ENCODE assay signal across 24 mouse cellular contexts in the genomic region with DNA sequence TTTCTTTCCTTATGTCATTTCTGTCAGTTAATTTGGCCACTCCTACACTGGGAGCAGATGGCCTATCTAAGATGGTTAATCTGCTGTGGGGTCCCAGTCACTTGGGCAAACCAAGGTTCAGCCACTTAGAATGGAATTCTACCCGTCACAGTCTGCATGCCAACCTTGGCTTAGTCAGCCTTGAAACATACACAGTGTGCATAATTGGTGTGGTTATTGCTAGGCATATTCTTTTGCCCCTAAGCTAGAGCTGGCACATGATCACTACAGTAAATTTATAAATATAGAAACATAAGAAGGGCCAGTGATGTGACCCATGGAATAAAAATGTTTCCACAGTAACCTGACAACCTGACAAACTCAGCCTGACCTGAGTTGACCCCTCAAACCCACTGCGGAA.
DNase-seq lines count a peak whose midpoint lies in the region; ATAC-seq and TF ChIP-seq lines count a peak whose summit lies in the region.
"Had no signal": no experiment of that assay in that cellular context is flagged by ENCODE, and none has a peak within 500 bp of the region (broad histone marks: within the 10 kb centered on the region; RNA-seq: fewer than 3 reads in every experiment).

No protein-coding gene starts in this region.

- no peaks in the 10 kb centered on the region for H3K27me3 ChIP-seq in heart, postnatal 0 days (ENCODE audit: control insufficient read depth, insufficient read depth, low read length)
- H3K27me3 ChIP-seq in heart, embryonic 11.5 days (ENCODE audit: control insufficient read depth, insufficient read depth, low read length) = no peaks in the 10 kb centered on the region
- H3K27me3 ChIP-seq: hindbrain, embryonic 12.5 days; megakaryocyte, embryonic 14.5 days; midbrain, embryonic 12.5 days; neural tube, embryonic 13.5 days; stomach, embryonic 15.5 days had no signal

- no peak overlapping the region for H3K4me3 ChIP-seq in heart, postnatal 0 days (ENCODE audit: low read depth, low read length)
- no peak overlapping the region for H3K4me3 ChIP-seq in heart, embryonic 11.5 days (ENCODE audit: low read depth, low read length)
- H3K4me3 ChIP-seq: heart, adult 2 months; hindbrain, embryonic 12.5 days; liver, embryonic 12.5 days; megakaryocyte, embryonic 14.5 days; midbrain, embryonic 12.5 days; neural tube, embryonic 13.5 days; stomach, embryonic 15.5 days had no signal

- no peak for TF ChIP-seq EP300 in heart, postnatal 0 days (IDR thresholded peaks at IDR 0.05; ENCODE audit: low read depth)

- no peaks in the 10 kb centered on the region for H3K9me3 ChIP-seq in heart, postnatal 0 days (replicated peaks; ENCODE audit: control insufficient read depth, low read length)
- H3K9me3 ChIP-seq in heart, embryonic 11.5 days (replicated peaks; ENCODE audit: control insufficient read depth, low read length) = no peaks in the 10 kb centered on the region
- H3K9me3 ChIP-seq: hindbrain, embryonic 12.5 days; liver, embryonic 12.5 days; megakaryocyte, embryonic 14.5 days; midbrain, embryonic 12.5 days; neural tube, embryonic 13.5 days; stomach, embryonic 15.5 days had no signal

- H3K9ac ChIP-seq in heart, postnatal 0 days (replicated peaks; ENCODE audit: low read depth, low read length) = no peak overlapping the region
- H3K9ac ChIP-seq in heart, embryonic 11.5 days (ENCODE audit: low read depth, low read length) = no peak overlapping the region
- H3K9ac ChIP-seq: hindbrain, embryonic 12.5 days; liver, embryonic 12.5 days; liver, postnatal 0 days; midbrain, embryonic 12.5 days; neural tube, embryonic 13.5 days; stomach, embryonic 15.5 days had no signal

- no peak overlapping the region for H3K4me2 ChIP-seq in heart, postnatal 0 days (ENCODE audit: low read depth, low read length)
- H3K4me2 ChIP-seq in heart, embryonic 11.5 days = no peak overlapping the region
- H3K4me2 ChIP-seq: hindbrain, embryonic 12.5 days; liver, embryonic 12.5 days; midbrain, embryonic 12.5 days; neural tube, embryonic 13.5 days; stomach, embryonic 15.5 days had no signal

- peak; percentile 10 for DNase-seq in heart, postnatal 0 days (ENCODE audit: low spot score)
- peak; percentile 79 for DNase-seq in 3T3-L1 (ENCODE audit: low read depth, low spot score)
- peak; percentile 37 for DNase-seq in Muller cell, postnatal 12 days (ENCODE audit: inconsistent ontology term)
- DNase-seq in skeletal muscle tissue, adult 2 months (ENCODE audit: low read depth, low spot score) = peak; percentile 32
- DNase-seq in cerebellum, postnatal 14 days = no peak
- DNase-seq: adrenal gland, adult 8-10 months; cerebellum, adult 2 months; cerebellum, postnatal 25 days; gastrocnemius, postnatal 14 days; heart, adult 2 months; kidney, postnatal 4 days; liver, postnatal 0 days; lung, postnatal 4 days had no signal

- H3K4me1 ChIP-seq in heart, postnatal 0 days (ENCODE audit: control insufficient read depth, insufficient read depth) = no peaks in the 10 kb centered on the region
- no peaks in the 10 kb centered on the region for H3K4me1 ChIP-seq in heart, embryonic 11.5 days (ENCODE audit: control insufficient read depth, insufficient read depth, low read length)
- H3K4me1 ChIP-seq: hindbrain, embryonic 12.5 days; liver, embryonic 12.5 days; megakaryocyte, embryonic 14.5 days; midbrain, embryonic 12.5 days; neural tube, embryonic 13.5 days; stomach, embryonic 15.5 days had no signal

- H3K36me3 ChIP-seq in heart, postnatal 0 days (replicated peaks; ENCODE audit: control insufficient read depth, insufficient read depth, low read length) = no peaks in the 10 kb centered on the region
- no peaks in the 10 kb centered on the region for H3K36me3 ChIP-seq in heart, embryonic 11.5 days (ENCODE audit: control insufficient read depth, insufficient read depth, low read length)
- H3K36me3 ChIP-seq: hindbrain, embryonic 12.5 days; liver, embryonic 12.5 days; midbrain, embryonic 12.5 days; neural tube, embryonic 13.5 days; stomach, embryonic 15.5 days had no signal

- TF ChIP-seq CTCF in heart, postnatal 0 days (IDR thresholded peaks at IDR 0.05; ENCODE audit: low read depth) = no peak

- ATAC-seq in heart, postnatal 0 days (ENCODE audit: insufficient read depth, low read depth) = 0 out of 2 replicates have a peak, but pooled peaks have one; percentile 14
- no peak for ATAC-seq in heart, embryonic 11.5 days (replicated peaks; ENCODE audit: insufficient number of reproducible peaks, low FRiP score, low TSS enrichment)
- ATAC-seq: forebrain, embryonic 16.5 days; hindbrain, postnatal 0 days; intestine, postnatal 0 days; liver, embryonic 12.5 days; liver, postnatal 0 days had no signal

- WGBS in heart, postnatal 0 days = 66% methylated on average over 2 of the region's 2 CpGs
- 81% methylated on average over 2 of the region's 2 CpGs for WGBS in heart, embryonic 11.5 days (ENCODE audit: insufficient replicate concordance)

- no peak overlapping the region for H3K27ac ChIP-seq in heart, postnatal 0 days (ENCODE audit: low read depth)
- no peak overlapping the region for H3K27ac ChIP-seq in heart, embryonic 11.5 days (ENCODE audit: low read depth, low read length)
- H3K27ac ChIP-seq: heart, adult 2 months; hindbrain, embryonic 12.5 days; hindbrain, postnatal 0 days; kidney, postnatal 0 days; liver, embryonic 12.5 days; midbrain, embryonic 12.5 days; neural tube, embryonic 13.5 days; stomach, embryonic 15.5 days had no signal

Comparison
In these comparisons a context has a peak if more than half of its experiments do, and no peak if none do; other contexts are left out.
1. DNase-seq: peak in heart, postnatal 0 days (single experiment), 3T3-L1 (single experiment), Muller cell, postnatal 12 days (single experiment) and skeletal muscle tissue, adult 2 months (single experiment); none in cerebellum, postnatal 14 days (0 of 2).